Comparison of ENCODE assay signal across 11 mouse cellular contexts in genomic region chr1:59449423-59449822, GRCm38 (mm10). TPM values are rescaled to one million over a fixed set of nuclear protein-coding genes. Genes with fewer than 3 reads are reported as not detected.
DNase-seq lines count a peak whose midpoint lies in the region; ATAC-seq and TF ChIP-seq lines count a peak whose summit lies in the region.
"Had no signal": no experiment of that assay in that cellular context is flagged by ENCODE, and none has a peak within 500 bp of the region (broad histone marks: within the 10 kb centered on the region; RNA-seq: fewer than 3 reads in every experiment).

No protein-coding gene starts in this region.

- H3K9me3 ChIP-seq in lung, embryonic 14.5 days (ENCODE audit: low read depth, low read length) = no peaks in the 10 kb centered on the region
- H3K9me3 ChIP-seq in hindbrain, embryonic 12.5 days (replicated peaks) = no peaks in the 10 kb centered on the region
- H3K9me3 ChIP-seq in neural tube, embryonic 12.5 days = no peaks in the 10 kb centered on the region
- H3K9me3 ChIP-seq: liver, embryonic 13.5 days had no signal

- peak overlapping the region; percentile 76 for H3K27ac ChIP-seq in lung, embryonic 14.5 days (ENCODE audit: low read depth)
- H3K27ac ChIP-seq in hindbrain, embryonic 12.5 days = peak overlapping the region; percentile 64
- H3K27ac ChIP-seq in neural tube, embryonic 12.5 days = no peak overlapping the region
- H3K27ac ChIP-seq: liver, embryonic 13.5 days had no signal

- no peak overlapping the region for H3K4me3 ChIP-seq in lung, embryonic 14.5 days (ENCODE audit: low read depth, low read length)
- H3K4me3 ChIP-seq in hindbrain, embryonic 12.5 days = 0 out of 2 replicates have a peak overlapping the region, but pooled peaks have one; percentile 6
- no peak overlapping the region for H3K4me3 ChIP-seq in neural tube, embryonic 12.5 days
- H3K4me3 ChIP-seq: liver, embryonic 13.5 days; myocyte had no signal

- no peak overlapping the region for H3K9ac ChIP-seq in lung, embryonic 14.5 days
- no peak overlapping the region for H3K9ac ChIP-seq in hindbrain, embryonic 12.5 days
- H3K9ac ChIP-seq in neural tube, embryonic 12.5 days = no peak overlapping the region
- H3K9ac ChIP-seq: liver, embryonic 13.5 days had no signal

- 19% methylated on average over 11 of the region's 11 CpGs for WGBS in lung, embryonic 14.5 days
- WGBS in hindbrain, embryonic 12.5 days = 19% methylated on average over 11 of the region's 11 CpGs
- 13% methylated on average over 11 of the region's 11 CpGs for WGBS in neural tube, embryonic 12.5 days

- no peaks in the 10 kb centered on the region for H3K27me3 ChIP-seq in lung, embryonic 14.5 days (ENCODE audit: insufficient read depth, low read length)
- peaks cover 2% of the 10 kb centered on the region; the same call in 1 of the 2 replicates for H3K27me3 ChIP-seq in hindbrain, embryonic 12.5 days
- H3K27me3 ChIP-seq in neural tube, embryonic 12.5 days (replicated peaks) = 0 out of 2 replicates have a peak, but pooled peaks cover 3% of the 10 kb centered on the region
- H3K27me3 ChIP-seq: liver, embryonic 13.5 days had no signal

- H3K36me3 ChIP-seq in lung, embryonic 14.5 days (ENCODE audit: insufficient read depth) = no peaks in the 10 kb centered on the region
- no peaks in the 10 kb centered on the region for H3K36me3 ChIP-seq in hindbrain, embryonic 12.5 days
- no peaks in the 10 kb centered on the region for H3K36me3 ChIP-seq in neural tube, embryonic 12.5 days
- H3K36me3 ChIP-seq: liver, embryonic 13.5 days had no signal

- peak; percentile 42; the same call in 1 of the 2 replicates for ATAC-seq in lung, embryonic 14.5 days (ENCODE audit: insufficient read depth)
- no peak for ATAC-seq in hindbrain, embryonic 12.5 days (ENCODE audit: low FRiP score)
- no peak for ATAC-seq in neural tube, embryonic 12.5 days (ENCODE audit: low FRiP score, low read depth)
- ATAC-seq in megakaryocyte-erythroid progenitor cell, adult 5-6 weeks (replicated peaks; ENCODE audit: low FRiP score, low TSS enrichment, poor library complexity, severe bottlenecking) = no peak
- ATAC-seq: forebrain, embryonic 14.5 days had no signal

- TF ChIP-seq CTCF in lung, embryonic 14.5 days (IDR thresholded peaks at IDR 0.05; ENCODE audit: low read depth) = no peak

- H3K4me1 ChIP-seq in lung, embryonic 14.5 days (ENCODE audit: insufficient read depth) = peaks cover 14% of the 10 kb centered on the region
- peaks cover 30% of the 10 kb centered on the region for H3K4me1 ChIP-seq in hindbrain, embryonic 12.5 days
- H3K4me1 ChIP-seq in neural tube, embryonic 12.5 days = peaks cover 20% of the 10 kb centered on the region

- peak overlapping the region; percentile 15; the same call in 1 of the 2 replicates for H3K4me2 ChIP-seq in lung, embryonic 14.5 days
- H3K4me2 ChIP-seq in hindbrain, embryonic 12.5 days (replicated peaks) = peak overlapping the region; percentile 24
- peak overlapping the region; percentile 28; the same call in 1 of the 2 replicates for H3K4me2 ChIP-seq in neural tube, embryonic 12.5 days (replicated peaks)
- H3K4me2 ChIP-seq: liver, embryonic 13.5 days had no signal

- DNase-seq in lung, embryonic 14.5 days = peak; percentile 68
- DNase-seq in lung, postnatal 25 days (ENCODE audit: low spot score) = no peak
- DNase-seq in embryo, embryonic 11 days = peak; percentile 70
- DNase-seq in ovary, postnatal 10 days (ENCODE audit: low spot score) = no peak
- no peak for DNase-seq in adrenal gland, postnatal 4 days (ENCODE audit: low spot score in 2 of 2)
- DNase-seq: liver, embryonic 13.5 days had no signal

RNA-seq across cellular contexts. Expression of gene Fzd7, which starts 32.8 kb away (rescaled TPM):
- polyA plus RNA-seq in lung, embryonic 14.5 days (2014; fragmentation: Nextera tagmentation; extraction: Ambion mirVana) = 21.7 and 22.7 TPM in 2 replicates
- polyA plus RNA-seq in hindbrain, embryonic 12.5 days (2016; fragmentation: Nextera tagmentation; extraction: Ambion mirVana) = 19.0 and 19.4 TPM in 2 replicates
- polyA plus RNA-seq in neural tube, embryonic 12.5 days (2016; fragmentation: Nextera tagmentation; extraction: Ambion mirVana) = 17.4 and 18.3 TPM in 2 replicates
- total RNA-seq in adrenal gland, postnatal 4 days (2021) = 10 to 100 TPM; 23.6 to 28.7 TPM
- total RNA-seq in megakaryocyte-erythroid progenitor cell, adult 5-6 weeks (2014; fragmentation: Nextera tagmentation) = 14.0 and 16.1 TPM in 2 replicates
- 15.4 and 18.0 TPM in 2 replicates for total RNA-seq in megakaryocyte-erythroid progenitor cell, adult 5-6 weeks (2017)

Comparison
In these comparisons a context has a peak if more than half of its experiments do, and no peak if none do; other contexts are left out.
1. DNase-seq: peak in lung, embryonic 14.5 days (single experiment) and embryo, embryonic 11 days (single experiment); none in lung, postnatal 25 days (single experiment), ovary, postnatal 10 days (single experiment) and adrenal gland, postnatal 4 days (0 of 2).
2. Peak in every context shown above with its lines, with median percentiles within 50 percentile points of each other: H3K4me2 ChIP-seq.